Mouse (Mus musculus): ENCODE results near the gene Atp2c2. TPM values are rescaled to one million over a fixed set of nuclear protein-coding genes. Genes with fewer than 3 reads are reported as not detected.

Atp2c2 gene
- polyA plus RNA-seq, 1 experiment from 2014 or later = 0.12 TPM

DNA sequence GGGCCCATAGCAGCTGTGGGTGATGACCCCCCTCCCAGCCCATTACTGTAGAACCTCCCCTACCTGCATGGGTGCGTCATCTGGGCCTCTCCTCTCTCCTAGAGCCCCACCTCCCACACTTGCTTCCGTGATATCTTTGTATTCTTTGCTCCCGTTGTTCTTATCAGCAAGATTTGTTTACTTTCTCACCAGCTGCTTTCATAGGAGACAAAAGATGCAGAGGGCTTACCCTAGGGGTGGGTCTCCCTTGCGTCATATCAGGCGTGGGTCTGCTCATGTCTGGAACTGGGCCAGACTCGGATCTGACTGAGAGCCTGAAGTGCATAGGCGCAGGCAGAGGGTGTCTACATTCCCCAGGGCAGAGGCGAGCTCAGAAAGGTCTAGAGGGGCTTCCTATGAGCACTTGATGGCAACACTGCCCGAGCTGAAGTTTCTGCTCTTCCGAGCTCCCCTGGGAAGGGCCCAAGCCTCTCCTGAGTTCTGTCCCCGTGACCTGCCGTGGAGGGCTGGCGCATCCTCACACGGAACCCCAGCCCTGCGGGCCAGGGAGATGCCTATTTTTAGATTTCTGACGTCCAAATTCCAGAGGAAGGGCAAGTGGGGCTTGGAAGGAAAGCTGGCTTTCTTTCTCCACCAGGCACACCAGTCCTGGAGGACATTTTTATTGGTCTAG lies 29.3 kb upstream of the Atp2c2 start:
- peaks cover 10% of the 10 kb centered on the region for H3K4me1 ChIP-seq (replicated peaks)
- ATAC-seq (ENCODE audit: insufficient read depth) = no peak
- no peak overlapping the region for H3K9ac ChIP-seq
- no peaks in the 10 kb centered on the region for H3K9me3 ChIP-seq (replicated peaks)
- H3K4me2 ChIP-seq = no peak overlapping the region
- H3K36me3 ChIP-seq (replicated peaks) = no peaks in the 10 kb centered on the region
- no peak overlapping the region for H3K27ac ChIP-seq (replicated peaks)
- 40% methylated on average over 16 of the region's 16 CpGs for WGBS (ENCODE audit: insufficient replicate concordance)
- no peak overlapping the region for H3K4me3 ChIP-seq (replicated peaks)
- H3K27me3 ChIP-seq = peaks cover 24% of the 10 kb centered on the region

DNA sequence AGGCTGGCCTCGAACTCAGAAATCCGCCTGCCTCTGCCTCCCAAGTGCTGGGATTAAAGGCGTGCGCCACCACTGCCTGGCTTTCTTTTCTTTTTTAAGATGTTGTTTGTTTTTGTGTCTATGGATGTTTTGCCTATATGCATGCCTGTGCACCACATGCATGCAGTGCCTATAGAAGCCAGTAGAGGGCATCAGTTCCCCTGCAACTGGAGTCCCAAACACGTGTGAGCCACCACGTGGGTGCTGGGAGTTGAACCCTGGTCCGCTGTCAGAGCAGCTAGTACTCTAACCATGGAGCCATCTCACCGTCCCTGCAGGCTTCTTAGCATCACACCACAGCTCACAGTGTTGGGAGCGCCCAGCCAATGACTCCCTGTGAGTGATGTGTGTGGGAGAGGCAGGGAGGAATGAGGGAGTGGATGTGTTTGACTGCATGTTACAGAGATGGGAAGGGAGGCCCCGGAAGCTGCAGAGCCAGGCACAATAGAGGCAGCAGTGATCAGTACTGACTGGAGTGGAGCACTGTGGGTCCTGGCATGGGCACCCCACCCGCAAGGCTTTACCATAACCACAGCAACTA lies 25.7 kb upstream of the Atp2c2 start:
- Histone ChIP-seq H3K4me2 (no peak overlapping the region), H3K27me3 (peaks cover 4% of the 10 kb centered on the region; the same call in 1 of the 2 replicates), H3K27ac (replicated peaks) (no peak overlapping the region), H3K9me3 (replicated peaks) (no peaks in the 10 kb centered on the region), H3K4me3 (replicated peaks) (no peak overlapping the region), H3K4me1 (replicated peaks) (peaks cover 15% of the 10 kb centered on the region), H3K9ac (no peak overlapping the region), H3K36me3 (replicated peaks) (no peaks in the 10 kb centered on the region)
- WGBS (ENCODE audit: insufficient replicate concordance) = 57% methylated on average over 11 of the region's 11 CpGs
- ATAC-seq (ENCODE audit: insufficient read depth) = no peak

DNA sequence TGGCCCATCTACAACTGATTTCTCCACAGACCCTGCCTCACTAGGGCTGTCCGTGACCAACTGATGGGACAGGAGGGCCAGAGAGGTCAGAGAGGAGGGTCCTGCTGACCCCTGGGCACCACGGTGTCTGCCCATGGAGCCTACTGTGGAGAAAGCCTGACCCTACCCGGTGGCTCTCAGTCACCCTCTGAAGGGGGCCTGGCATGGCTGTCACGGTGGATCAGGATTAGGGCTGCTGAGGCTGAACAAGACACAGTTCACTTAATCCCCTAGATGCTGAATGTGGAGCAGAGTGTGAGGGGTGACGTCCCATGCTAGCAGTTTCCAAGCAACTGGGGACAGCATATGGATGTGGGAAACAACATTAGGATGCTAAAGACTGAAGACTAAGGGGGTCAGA lies 24.4 kb upstream of the Atp2c2 start:
- Histone ChIP-seq H3K4me1 (replicated peaks) (peaks cover 11% of the 10 kb centered on the region), H3K9me3 (replicated peaks) (no peaks in the 10 kb centered on the region), H3K4me3 (replicated peaks) (no peak overlapping the region), H3K9ac (no peak overlapping the region), H3K4me2 (no peak overlapping the region), H3K27me3 (peaks cover 4% of the 10 kb centered on the region; the same call in 1 of the 2 replicates), H3K36me3 (replicated peaks) (no peaks in the 10 kb centered on the region), H3K27ac (replicated peaks) (no peak overlapping the region)
- ATAC-seq (ENCODE audit: insufficient read depth) = no peak
- 71% methylated on average over 5 of the region's 5 CpGs for WGBS (ENCODE audit: insufficient replicate concordance)

DNA sequence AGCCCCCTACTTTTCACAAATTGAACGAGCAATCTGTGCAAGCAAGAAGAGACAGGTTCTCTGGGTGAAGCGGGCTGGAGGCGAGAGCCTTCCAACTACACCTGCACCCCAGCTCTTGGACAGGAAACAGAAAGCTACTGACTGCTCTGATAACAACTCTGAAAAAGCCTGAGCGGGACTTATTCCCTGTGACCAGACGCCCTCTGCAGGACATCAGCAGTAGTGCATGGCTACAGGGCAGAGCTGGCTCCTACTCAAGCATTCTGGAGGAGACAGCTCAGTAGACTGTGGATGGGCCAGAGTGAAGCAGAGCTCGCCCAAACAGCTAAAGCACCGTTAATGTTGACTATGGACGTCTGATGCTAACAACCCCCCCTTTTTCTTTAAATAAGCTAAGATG lies 23.4 kb upstream of the Atp2c2 start:
- peaks cover 4% of the 10 kb centered on the region; the same call in 1 of the 2 replicates for H3K27me3 ChIP-seq
- H3K4me3 ChIP-seq (replicated peaks) = no peak overlapping the region
- H3K4me2 ChIP-seq = no peak overlapping the region
- ATAC-seq (ENCODE audit: insufficient read depth) = no peak
- 4% methylated on average over 8 of the region's 8 CpGs for WGBS (ENCODE audit: insufficient replicate concordance)
- H3K36me3 ChIP-seq (replicated peaks) = no peaks in the 10 kb centered on the region
- H3K9ac ChIP-seq = no peak overlapping the region
- no peak overlapping the region for H3K27ac ChIP-seq (replicated peaks)
- no peaks in the 10 kb centered on the region for H3K9me3 ChIP-seq (replicated peaks)
- peaks cover 5% of the 10 kb centered on the region for H3K4me1 ChIP-seq (replicated peaks)

DNA sequence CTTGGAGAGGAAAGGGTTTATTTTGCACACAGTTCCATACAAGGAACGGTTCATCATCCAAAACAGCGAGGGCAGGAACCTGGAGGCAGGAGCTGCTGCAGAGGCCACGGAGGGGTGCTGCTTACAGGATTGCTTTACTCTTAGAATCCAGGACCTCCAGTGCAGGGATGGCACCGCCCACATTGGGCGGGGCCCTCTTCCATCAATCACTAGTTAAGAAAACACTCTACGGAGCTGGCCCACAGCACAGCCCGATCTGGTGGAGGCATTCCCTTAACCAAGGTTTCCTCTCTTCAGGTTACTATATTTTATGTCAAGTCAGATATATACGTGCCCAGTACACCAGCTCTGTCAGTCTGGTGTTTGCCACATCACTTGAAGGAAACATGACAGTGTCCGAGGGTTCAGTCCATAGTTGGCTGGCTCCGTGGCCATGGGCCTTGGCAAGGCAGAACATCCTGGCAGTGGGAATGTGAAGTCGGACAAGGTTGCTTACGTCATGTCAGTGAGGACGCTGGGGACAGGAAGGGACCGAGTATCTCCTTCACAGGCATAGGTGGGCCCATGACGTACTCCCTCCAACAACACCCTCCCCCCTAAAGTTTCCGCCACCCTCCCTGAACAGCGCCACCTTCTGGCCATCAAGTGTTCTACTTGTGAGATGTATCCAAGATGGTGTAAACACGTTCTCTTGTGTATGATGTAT lies 21.5 kb upstream of the Atp2c2 start:
- ATAC-seq (ENCODE audit: insufficient read depth) = 0 out of 2 replicates have a peak, but pooled peaks have one; percentile 29
- no peak overlapping the region for H3K9ac ChIP-seq
- peaks cover 4% of the 10 kb centered on the region; the same call in 1 of the 2 replicates for H3K27me3 ChIP-seq
- H3K4me1 ChIP-seq (replicated peaks) = peaks cover 5% of the 10 kb centered on the region
- 8% methylated on average over 18 of the region's 18 CpGs for WGBS (ENCODE audit: insufficient replicate concordance)
- peak overlapping the region; percentile 40 for H3K4me2 ChIP-seq
- H3K27ac ChIP-seq (replicated peaks) = no peak overlapping the region
- H3K36me3 ChIP-seq (replicated peaks) = no peaks in the 10 kb centered on the region
- H3K4me3 ChIP-seq (replicated peaks) = no peak overlapping the region
- no peaks in the 10 kb centered on the region for H3K9me3 ChIP-seq (replicated peaks)

DNA sequence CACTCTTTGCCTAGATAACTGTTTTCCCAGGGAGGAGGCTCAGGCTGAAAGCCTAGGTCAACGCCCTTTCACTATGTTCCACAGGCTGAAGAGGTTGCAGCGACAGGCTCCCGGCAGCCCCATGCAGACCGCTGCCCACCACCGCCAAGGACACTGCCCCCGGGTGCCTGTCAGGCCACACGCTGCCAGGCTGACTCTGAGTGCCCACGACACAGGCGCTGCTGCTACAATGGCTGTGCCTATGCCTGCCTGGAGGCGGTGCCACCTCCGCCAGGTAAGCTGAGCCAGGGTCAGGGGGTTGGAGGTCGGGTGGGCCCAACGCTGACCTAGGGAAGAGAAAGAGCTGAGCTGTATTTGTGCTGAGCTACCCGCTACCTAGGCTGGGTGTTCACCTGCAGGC lies 20.6 kb upstream of the Atp2c2 start:
- no peaks in the 10 kb centered on the region for H3K36me3 ChIP-seq (replicated peaks)
- no peak overlapping the region for H3K4me2 ChIP-seq
- no peak overlapping the region for H3K4me3 ChIP-seq (replicated peaks)
- WGBS (ENCODE audit: insufficient replicate concordance) = 65% methylated on average over 14 of the region's 14 CpGs
- no peak overlapping the region for H3K9ac ChIP-seq
- ATAC-seq (ENCODE audit: insufficient read depth) = no peak
- no peak overlapping the region for H3K27ac ChIP-seq (replicated peaks)
- peaks cover 5% of the 10 kb centered on the region for H3K4me1 ChIP-seq (replicated peaks)
- H3K9me3 ChIP-seq (replicated peaks) = no peaks in the 10 kb centered on the region
- peaks cover 4% of the 10 kb centered on the region; the same call in 1 of the 2 replicates for H3K27me3 ChIP-seq

DNA sequence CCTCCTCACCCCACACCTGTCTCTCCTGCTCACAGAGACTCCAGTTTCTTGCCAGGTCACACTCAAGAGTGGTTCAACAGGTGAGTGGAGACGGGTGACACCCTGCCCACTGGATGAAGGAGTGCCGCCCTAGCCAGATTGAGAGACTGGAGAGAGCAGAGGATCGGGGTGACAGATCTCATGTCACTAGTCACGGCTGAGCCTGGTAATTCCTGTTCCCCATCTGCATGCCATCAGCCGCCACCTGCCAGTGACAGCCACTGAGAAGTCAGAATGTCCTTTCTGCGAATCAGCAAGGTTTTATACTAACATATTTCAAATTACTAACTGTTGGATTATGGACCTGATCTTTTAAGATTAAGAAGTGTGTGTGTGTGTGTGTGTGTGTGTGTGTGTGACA lies 9.2 kb upstream of the Atp2c2 start:
- 53% methylated on average over 6 of the region's 6 CpGs for WGBS (ENCODE audit: insufficient replicate concordance)
- Histone ChIP-seq H3K9ac (no peak overlapping the region), H3K36me3 (replicated peaks) (no peaks in the 10 kb centered on the region), H3K4me2 (no peak overlapping the region), H3K4me1 (replicated peaks) (no peaks in the 10 kb centered on the region), H3K4me3 (replicated peaks) (no peak overlapping the region), H3K27me3 (0 out of 2 replicates have a peak, but pooled peaks cover 10% of the 10 kb centered on the region), H3K27ac (replicated peaks) (no peak overlapping the region), H3K9me3 (replicated peaks) (no peaks in the 10 kb centered on the region)
- no peak for ATAC-seq (ENCODE audit: insufficient read depth)

DNA sequence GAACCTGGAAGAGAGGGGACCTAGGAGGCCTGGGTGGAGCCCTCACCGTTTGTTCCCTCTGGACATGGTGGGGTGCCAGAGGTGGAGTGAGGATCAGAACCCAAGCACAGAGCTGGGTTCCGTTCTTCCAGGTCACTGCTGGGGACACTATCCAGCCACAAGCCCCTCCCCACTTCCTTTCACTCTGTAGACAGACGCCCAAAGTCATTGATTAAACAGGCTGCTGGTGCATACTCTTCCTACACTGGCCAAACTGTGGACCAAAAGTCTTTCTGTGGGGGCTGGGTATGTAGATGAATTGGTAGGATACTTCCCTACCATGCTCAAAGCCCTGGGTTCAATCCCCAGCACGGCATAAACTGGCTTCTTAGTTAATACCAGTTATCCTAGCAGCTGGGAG lies 7.8 kb upstream of the Atp2c2 start:
- H3K27me3 ChIP-seq = 0 out of 2 replicates have a peak, but pooled peaks cover 15% of the 10 kb centered on the region
- no peaks in the 10 kb centered on the region for H3K36me3 ChIP-seq (replicated peaks)
- no peaks in the 10 kb centered on the region for H3K4me1 ChIP-seq (replicated peaks)
- H3K4me2 ChIP-seq = no peak overlapping the region
- H3K9me3 ChIP-seq (replicated peaks) = no peaks in the 10 kb centered on the region
- WGBS (ENCODE audit: insufficient replicate concordance) = 55% methylated on average over 4 of the region's 4 CpGs
- ATAC-seq (ENCODE audit: insufficient read depth) = no peak
- no peak overlapping the region for H3K9ac ChIP-seq
- no peak overlapping the region for H3K27ac ChIP-seq (replicated peaks)
- H3K4me3 ChIP-seq (replicated peaks) = no peak overlapping the region

DNA sequence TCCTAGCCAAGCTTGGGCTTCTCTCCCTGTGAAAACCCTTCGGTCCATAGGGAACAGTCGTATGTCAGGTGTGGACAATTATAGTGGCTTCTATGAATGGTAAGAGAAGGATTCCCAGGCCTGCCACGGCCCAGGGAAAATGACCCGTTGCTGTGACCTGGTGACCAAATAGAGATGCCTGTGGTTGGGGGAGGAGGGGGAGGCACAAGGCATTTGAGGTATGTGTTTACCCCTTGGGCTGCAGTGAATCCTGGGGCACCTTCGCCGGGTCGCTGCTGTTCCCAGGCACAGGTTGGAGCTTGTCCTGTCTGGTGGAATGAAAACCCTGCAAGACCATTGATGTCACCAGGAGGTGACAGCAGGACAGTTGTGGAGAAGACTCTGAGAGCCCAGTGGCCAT lies 5.1 kb upstream of the Atp2c2 start:
- H3K36me3 ChIP-seq (replicated peaks) = no peaks in the 10 kb centered on the region
- 61% methylated on average over 7 of the region's 7 CpGs for WGBS (ENCODE audit: insufficient replicate concordance)
- H3K27me3 ChIP-seq = peaks cover 41% of the 10 kb centered on the region
- no peak overlapping the region for H3K27ac ChIP-seq (replicated peaks)
- ATAC-seq (ENCODE audit: insufficient read depth) = no peak
- H3K9me3 ChIP-seq (replicated peaks) = no peaks in the 10 kb centered on the region
- H3K4me1 ChIP-seq (replicated peaks) = peaks cover 7% of the 10 kb centered on the region
- H3K4me2 ChIP-seq = no peak overlapping the region
- no peak overlapping the region for H3K9ac ChIP-seq
- no peak overlapping the region for H3K4me3 ChIP-seq (replicated peaks)

DNA sequence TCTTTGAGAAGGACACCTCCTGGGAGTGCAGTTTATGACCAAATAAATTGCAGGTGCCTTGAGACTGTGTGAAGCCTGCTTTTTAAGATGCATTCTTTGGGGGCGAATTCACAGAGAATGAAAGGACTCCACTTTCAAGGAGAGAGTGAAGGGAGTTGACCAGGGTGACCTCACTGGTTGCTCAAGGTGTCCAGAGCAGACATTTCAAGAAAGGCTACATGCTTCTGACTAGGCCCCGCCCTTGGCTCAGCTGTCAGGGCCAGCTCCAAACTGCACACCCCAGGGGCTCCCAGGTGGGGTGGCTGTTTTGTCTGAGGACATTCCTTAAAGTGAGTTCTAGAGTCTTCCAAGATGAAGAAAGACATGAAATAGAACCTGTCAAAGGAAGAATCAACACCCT lies 2.6 kb upstream of the Atp2c2 start:
- Histone ChIP-seq H3K36me3 (replicated peaks) (no peaks in the 10 kb centered on the region), H3K27ac (replicated peaks) (no peak overlapping the region), H3K4me1 (replicated peaks) (peaks cover 12% of the 10 kb centered on the region), H3K27me3 (peaks cover 65% of the 10 kb centered on the region), H3K4me2 (no peak overlapping the region), H3K4me3 (replicated peaks) (no peak overlapping the region), H3K9me3 (replicated peaks) (no peaks in the 10 kb centered on the region), H3K9ac (no peak overlapping the region)
- 60% methylated on average over 2 of the region's 2 CpGs for WGBS (ENCODE audit: insufficient replicate concordance)
- no peak for ATAC-seq (ENCODE audit: insufficient read depth)

DNA sequence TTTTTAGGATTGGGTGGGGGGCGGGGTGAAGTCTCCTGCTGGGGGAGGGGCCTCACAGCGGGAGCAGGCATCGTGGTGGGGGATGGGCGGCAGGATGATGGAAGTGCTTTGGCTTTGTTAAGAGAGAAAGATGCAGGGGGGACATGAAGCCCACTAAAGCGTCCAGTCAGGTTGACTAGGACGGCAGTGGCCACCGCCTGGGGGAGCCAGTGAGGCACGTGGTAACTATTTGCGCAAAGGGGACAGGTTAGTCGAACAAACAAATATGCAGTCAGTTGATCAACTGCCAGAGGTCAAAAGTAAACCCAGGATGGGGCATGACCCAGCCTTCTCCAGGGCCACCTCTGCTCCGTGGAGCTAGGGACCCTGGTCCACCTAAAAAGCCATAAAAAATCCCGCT lies 849 bp upstream of the Atp2c2 start:
- Histone ChIP-seq H3K4me2 (peak overlapping the region; percentile 39), H3K27ac (replicated peaks) (no peak overlapping the region), H3K9me3 (replicated peaks) (no peaks in the 10 kb centered on the region), H3K9ac (no peak overlapping the region), H3K4me3 (replicated peaks) (0 out of 2 replicates have a peak overlapping the region, but pooled peaks have one; percentile 4), H3K4me1 (replicated peaks) (peaks cover 12% of the 10 kb centered on the region), H3K27me3 (peaks cover 71% of the 10 kb centered on the region), H3K36me3 (replicated peaks) (no peaks in the 10 kb centered on the region)
- WGBS (ENCODE audit: insufficient replicate concordance) = 2% methylated on average over 12 of the region's 12 CpGs
- 0 out of 2 replicates have a peak, but pooled peaks have one; percentile 31 for ATAC-seq (ENCODE audit: insufficient read depth)
